Mouse (Mus musculus): Measurements from ENCODE around the gene Map4k1.

GRCm38 (mm10) chr7:28959505-28960045 lies 22.3 kb upstream of the Map4k1 start:
- TF ChIP-seq POLR2A (IDR thresholded peaks at IDR 0.05; ENCODE audit: borderline replicate concordance, extremely low read depth, low read depth, low read length) (peak; percentile 67; the same call in 1 of the 2 replicates), CTCF (IDR thresholded peaks at IDR 0.05; ENCODE audit: insufficient read depth, low read length) (no peak)
